Mouse (Mus musculus) forebrain, postnatal 0 days (tissue): ENCODE data around the gene Chrna3. TPM values are rescaled to one million over a fixed set of nuclear protein-coding genes. Genes with fewer than 3 reads are reported as not detected.

Experiments
- ATAC-seq: fragments of 200-750 bp; cut with Nextera tagmentation; 2 replicates; pipeline ENCODE4 v1.8.0; 2017; ENCODE audit warnings: mild to moderate bottlenecking, moderate library complexity
- DNase-seq: peaks from one replicate; pipeline ENCODE4 v3.0.0-alpha.2; 2015
- H3K27ac ChIP-seq: fragments of 300-500 bp; sonication (generic); 2 replicates; pipeline ENCODE4 v1.5.1; 2014; ENCODE audit warnings: low read depth, mild to moderate bottlenecking, antibody characterized with exemption, low read length, moderate library complexity, mixed read lengths
- H3K27me3 ChIP-seq: fragments of 300-500 bp; sonication (generic); 2 replicates; pipeline ENCODE4 v1.6.1; 2014; ENCODE audit warnings: mild to moderate bottlenecking, low read length, mixed read lengths; ENCODE audit not compliant: insufficient read depth
- H3K36me3 ChIP-seq: fragments of 300-500 bp; sonication (generic); 2 replicates; pipeline ENCODE4 v1.6.1; 2014; ENCODE audit warnings: mild to moderate bottlenecking, moderate library complexity; ENCODE audit not compliant: insufficient read depth
- H3K4me1 ChIP-seq: fragments of 300-500 bp; sonication (generic); 2 replicates; pipeline ENCODE4 v1.6.1; 2014; ENCODE audit warnings: antibody characterized with exemption; ENCODE audit not compliant: insufficient read depth
- H3K4me2 ChIP-seq: fragments of 300-500 bp; sonication (generic); 2 replicates; pipeline ENCODE4 v1.6.1; 2014; ENCODE audit warnings: low read depth, mild to moderate bottlenecking, moderate library complexity
- H3K4me3 ChIP-seq: fragments of 300-500 bp; sonication (generic); 2 replicates; pipeline ENCODE4 v1.5.1; 2014; ENCODE audit warnings: low read depth, low read length, mixed read lengths
- H3K9ac ChIP-seq: fragments of 300-500 bp; sonication (generic); 2 replicates; pipeline ENCODE4 v1.6.1; 2014; ENCODE audit warnings: mild to moderate bottlenecking
- H3K9me3 ChIP-seq: fragments of 300-500 bp; sonication (generic); 2 replicates; pipeline ENCODE4 v1.6.1; 2016; ENCODE audit warnings: low read length
- CTCF ChIP-seq: sonication (generic); IDR thresholded peaks from 2 replicates; pipeline ENCODE4 v1.5.1; 2016; ENCODE audit warnings: antibody characterized with exemption, control low read depth, low read depth
- WGBS: fragments of 180-500 bp; shearing (Covaris S2); extraction: QIAGEN DNeasy Blood & Tissue Kit; methylation state at CpG from one replicate; pipeline ENCODE4 v1.1.7; 2014; 5-methylcytosine and 5-hydroxymethylcytosine counted together
- polyA plus RNA-seq: library from polyadenylated mRNA; unstranded; fragments of >200 nt; fragmentation: Nextera tagmentation; extraction: Ambion mirVana; gene quantifications from 2 replicates; pipeline ENCODE4 v1.2.1, GENCODE M21; 2015
- total RNA-seq: library from RNA; depleted of rRNA; stranded (reverse); fragments of >200 nt; gene quantifications from 2 replicates; pipeline ENCODE4 v1.2.3, GENCODE M21; 2014

The Chrna3 gene
- total and polyA plus RNA-seq, 2 experiments from 2014 or later = 3.0 to 9.0 TPM

DNA sequence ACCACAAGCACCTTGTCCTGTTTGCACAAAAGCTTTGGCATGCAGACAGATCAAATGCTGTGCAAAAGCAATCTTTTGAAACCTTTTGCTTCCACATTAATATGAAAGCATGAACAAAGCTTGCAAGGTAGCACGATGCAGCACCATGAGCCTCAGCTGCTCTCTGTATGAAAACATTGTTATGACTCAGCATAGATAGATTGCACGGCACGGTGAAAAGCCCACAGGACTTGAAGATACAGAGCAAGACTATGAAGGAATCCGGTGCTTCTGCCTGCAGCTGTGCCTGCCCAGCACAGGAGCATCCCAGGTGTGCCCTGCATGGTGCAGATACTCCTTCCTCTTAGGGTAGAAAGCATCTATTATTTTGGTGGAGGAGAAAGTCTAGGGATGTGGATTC, 22.8 kb downstream of the Chrna3 start:
- no peak overlapping the region for H3K4me3 ChIP-seq
- 60% methylated on average over 4 of the region's 4 CpGs for WGBS
- TF ChIP-seq CTCF = no peak
- H3K36me3 ChIP-seq = no peaks in the 10 kb centered on the region
- H3K27me3 ChIP-seq = no peaks in the 10 kb centered on the region
- H3K27ac ChIP-seq = no peak overlapping the region
- DNase-seq (no peak), ATAC-seq (no peak)
- H3K4me2 ChIP-seq = no peak overlapping the region
- no peak overlapping the region for H3K9ac ChIP-seq
- no peaks in the 10 kb centered on the region for H3K4me1 ChIP-seq
- no peaks in the 10 kb centered on the region for H3K9me3 ChIP-seq

DNA sequence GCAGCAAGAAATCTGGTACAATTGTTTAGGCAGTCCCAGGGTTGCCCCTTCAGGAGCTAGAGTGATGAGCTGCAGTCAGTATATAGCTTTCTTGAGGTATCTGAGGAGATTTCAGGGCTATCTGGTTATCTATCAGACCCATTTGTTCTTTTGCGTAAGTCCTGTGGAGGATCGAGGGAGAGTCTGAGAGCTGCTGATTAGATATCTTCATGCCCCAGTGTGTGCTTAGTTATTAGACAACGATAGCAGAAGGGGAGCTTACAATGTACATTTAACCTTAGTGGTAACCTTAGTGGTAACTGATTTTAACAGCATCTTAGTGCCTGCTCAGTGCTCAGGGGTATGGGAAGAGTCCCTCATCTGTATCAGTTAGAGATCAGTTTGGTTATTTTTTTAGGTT, 30.7 kb downstream of the Chrna3 start:
- H3K36me3 ChIP-seq = no peaks in the 10 kb centered on the region
- no peaks in the 10 kb centered on the region for H3K27me3 ChIP-seq
- no peak overlapping the region for H3K4me3 ChIP-seq
- no peak overlapping the region for H3K4me2 ChIP-seq
- no peaks in the 10 kb centered on the region for H3K4me1 ChIP-seq
- DNase-seq (no peak), ATAC-seq (no peak)
- no peak for TF ChIP-seq CTCF
- H3K9ac ChIP-seq = no peak overlapping the region
- no peak overlapping the region for H3K27ac ChIP-seq
- H3K9me3 ChIP-seq = no peaks in the 10 kb centered on the region
- 95% methylated on average over 3 of the region's 3 CpGs for WGBS

DNA sequence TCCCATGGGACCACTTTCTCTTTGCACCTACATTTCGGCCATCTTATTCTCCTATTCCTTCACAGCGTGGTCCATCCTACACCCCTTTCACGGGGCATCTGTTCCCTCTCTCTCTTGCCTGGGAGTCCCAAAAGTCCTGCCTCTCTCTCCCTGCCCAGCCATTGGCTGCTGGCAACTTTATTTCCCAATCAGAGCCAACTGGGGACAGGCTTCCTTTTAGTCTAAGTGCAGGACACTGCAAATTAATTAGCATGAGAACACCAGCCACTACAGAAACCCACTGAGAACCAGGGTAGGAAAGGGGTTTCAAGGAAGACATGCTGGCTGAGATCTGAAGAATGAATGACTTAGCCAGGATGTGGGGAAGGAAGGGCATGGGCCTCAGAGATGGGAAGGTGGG, 32.0 kb downstream of the Chrna3 start:
- no peaks in the 10 kb centered on the region for H3K4me1 ChIP-seq
- ATAC-seq (no peak), DNase-seq (no peak)
- H3K36me3 ChIP-seq = no peaks in the 10 kb centered on the region
- 42% methylated on average over 3 of the region's 3 CpGs for WGBS
- no peaks in the 10 kb centered on the region for H3K27me3 ChIP-seq
- H3K9me3 ChIP-seq = no peaks in the 10 kb centered on the region
- H3K4me3 ChIP-seq = no peak overlapping the region
- no peak overlapping the region for H3K27ac ChIP-seq
- H3K4me2 ChIP-seq = no peak overlapping the region
- no peak for TF ChIP-seq CTCF
- H3K9ac ChIP-seq = no peak overlapping the region

DNA sequence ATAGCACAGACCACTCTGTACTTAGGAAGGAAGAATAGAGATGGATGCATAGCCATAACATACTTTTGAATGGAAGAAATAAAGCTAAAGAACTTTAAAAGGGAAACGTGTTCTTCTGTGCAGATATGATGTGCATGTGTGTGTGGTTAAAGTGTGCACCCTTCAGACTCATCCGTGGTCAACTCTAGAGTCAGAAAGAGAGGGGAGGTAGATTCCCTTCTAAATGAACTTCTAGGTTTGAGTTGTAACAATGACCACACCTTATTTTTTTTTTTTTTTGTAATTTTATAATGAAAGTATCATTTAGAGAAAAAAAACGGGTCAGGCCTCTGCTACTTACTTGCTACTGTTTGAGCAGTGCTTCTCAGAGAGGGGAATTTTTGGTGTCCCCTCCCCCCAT, 36.0 kb downstream of the Chrna3 start:
- ATAC-seq (no peak), DNase-seq (no peak)
- H3K27me3 ChIP-seq = no peaks in the 10 kb centered on the region
- no peak overlapping the region for H3K4me2 ChIP-seq
- WGBS = 83% methylated on average over 3 of the region's 3 CpGs
- H3K9ac ChIP-seq = no peak overlapping the region
- TF ChIP-seq CTCF = no peak
- no peaks in the 10 kb centered on the region for H3K9me3 ChIP-seq
- H3K27ac ChIP-seq = no peak overlapping the region
- H3K4me1 ChIP-seq = no peaks in the 10 kb centered on the region
- no peaks in the 10 kb centered on the region for H3K36me3 ChIP-seq
- no peak overlapping the region for H3K4me3 ChIP-seq

DNA sequence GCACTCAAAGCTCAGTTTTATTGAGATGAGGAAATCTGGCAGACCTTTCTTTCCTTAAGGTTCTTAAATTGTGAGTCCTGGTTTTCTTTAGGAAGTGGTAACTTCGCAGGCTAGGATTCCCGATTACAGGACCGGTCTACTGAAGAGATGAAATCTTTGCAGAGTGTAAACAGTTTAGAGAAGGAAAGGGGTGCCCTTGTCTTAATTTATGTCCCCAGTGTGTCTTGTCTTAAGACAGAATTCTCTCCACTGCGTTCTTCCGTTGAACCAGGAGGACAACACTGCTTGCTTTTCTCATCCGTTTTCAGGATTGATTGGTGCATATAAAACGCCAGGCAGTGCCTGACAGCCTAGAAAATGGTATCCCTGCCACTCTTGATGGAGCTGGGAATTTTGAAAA, 44.0 kb downstream of the Chrna3 start:
- WGBS = 7% methylated on average over 7 of the region's 7 CpGs
- peak overlapping the region; percentile 81 for H3K4me2 ChIP-seq
- no peak for TF ChIP-seq CTCF
- H3K4me1 ChIP-seq = no peaks in the 10 kb centered on the region; the same call in 1 of the 2 replicates
- ATAC-seq (no peak), DNase-seq (peak; percentile 15)
- no peaks in the 10 kb centered on the region for H3K36me3 ChIP-seq
- no peaks in the 10 kb centered on the region for H3K9me3 ChIP-seq
- peak overlapping the region; percentile 52 for H3K4me3 ChIP-seq
- no peak overlapping the region for H3K9ac ChIP-seq
- no peak overlapping the region for H3K27ac ChIP-seq
- H3K27me3 ChIP-seq = peaks cover 8% of the 10 kb centered on the region; the same call in 1 of the 2 replicates

DNA sequence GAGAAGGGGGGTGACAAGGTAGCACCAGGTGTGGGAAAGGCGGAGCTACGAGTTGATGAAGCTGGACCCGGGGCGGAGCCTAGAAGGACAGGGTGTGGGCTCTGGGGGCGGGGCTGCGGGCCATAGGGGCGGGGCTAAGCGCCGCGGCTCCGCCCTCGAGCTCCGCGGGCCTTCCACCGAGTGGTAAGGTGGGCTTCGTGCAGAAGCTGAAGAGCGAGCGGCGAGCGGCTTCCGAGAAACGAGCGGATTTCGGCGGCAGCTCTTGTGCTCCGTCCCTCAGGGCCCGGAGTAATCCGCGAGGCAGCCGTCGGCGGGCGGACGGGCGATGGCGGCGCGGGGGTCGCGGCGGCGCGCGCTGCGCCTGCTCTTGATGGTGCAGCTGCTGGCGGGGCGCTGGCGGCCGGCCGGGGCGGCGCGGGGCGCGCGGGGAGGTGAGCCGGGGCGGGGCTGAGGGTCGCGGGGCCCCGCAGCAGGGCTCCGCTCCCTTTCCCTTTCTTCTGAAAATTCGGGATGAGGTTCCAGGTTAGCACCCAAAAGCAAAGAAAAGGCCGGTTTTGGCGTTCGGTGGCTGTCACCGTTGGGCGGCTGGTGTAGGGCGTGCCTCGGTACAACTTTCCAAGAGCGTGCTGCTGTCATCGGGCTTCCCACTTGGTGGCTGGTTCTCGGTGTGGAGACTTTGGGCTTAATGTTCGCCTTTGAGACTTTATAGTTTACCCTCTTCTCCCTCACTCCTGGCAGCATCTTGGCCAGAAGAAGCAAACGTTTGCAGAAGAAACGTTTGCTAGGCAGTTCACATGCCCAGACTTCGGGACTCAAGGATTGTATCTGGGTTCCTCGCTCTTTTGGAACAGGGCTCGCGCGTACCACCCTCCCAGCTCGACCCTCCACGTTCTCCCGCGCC, 44.8 kb downstream of the Chrna3 start:
- no peak overlapping the region for H3K27ac ChIP-seq

DNA sequence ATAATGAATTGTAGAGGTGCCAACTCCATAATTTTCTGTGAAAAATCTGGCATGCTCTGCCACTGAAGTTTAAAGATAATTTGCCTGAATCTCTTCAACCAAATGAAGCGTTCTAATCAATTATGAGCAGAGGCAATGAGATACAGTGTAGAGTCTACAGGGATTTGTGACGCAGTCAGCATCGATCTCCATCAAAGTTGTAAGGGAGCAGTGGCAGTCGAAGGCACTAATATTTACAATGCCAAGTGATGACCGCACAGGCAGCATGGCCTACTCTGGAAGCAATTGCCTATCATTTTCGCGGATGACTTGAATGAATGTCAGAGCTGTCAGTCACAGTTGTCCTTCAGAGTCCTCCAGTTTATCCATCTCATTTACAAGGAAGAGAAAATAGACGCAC, 45.7 kb downstream of the Chrna3 start, which contains the start of gene Chrna5:
Chrna5 (plus strand) TSS at position 207 of the 400 bp plus-strand sequence.
- no peak for TF ChIP-seq CTCF
- Histone ChIP-seq H3K4me3 (peak within 1 kb of the TSS; percentile 52), H3K36me3 (no peaks in the 10 kb centered on the region), H3K27me3 (peaks cover 8% of the 10 kb centered on the region; the same call in 1 of the 2 replicates), H3K27ac (no peak within 1 kb of the TSS), H3K9ac (peak within 1 kb of the TSS; percentile 57), H3K4me2 (peak within 1 kb of the TSS; percentile 81), H3K9me3 (no peaks in the 10 kb centered on the region), H3K4me1 (no peaks in the 10 kb centered on the region; the same call in 1 of the 2 replicates)
- 57% methylated on average over 8 of the region's 8 CpGs for WGBS
- ATAC-seq (no peak), DNase-seq (peak; percentile 18)

More for the DNA sequence above, 44.8 kb downstream of the Chrna3 start:
- ATAC-seq (peak; percentile 83), DNase-seq (peak; percentile 51)
- under 1% methylated on average over 84 of the region's 85 CpGs for WGBS
- H3K9me3 ChIP-seq = no peaks in the 10 kb centered on the region
- no peaks in the 10 kb centered on the region; the same call in 1 of the 2 replicates for H3K4me1 ChIP-seq
- H3K27me3 ChIP-seq = peaks cover 8% of the 10 kb centered on the region; the same call in 1 of the 2 replicates
- peak overlapping the region; percentile 81 for H3K4me2 ChIP-seq
- H3K9ac ChIP-seq = peak overlapping the region; percentile 57
- no peak for TF ChIP-seq CTCF
- H3K36me3 ChIP-seq = no peaks in the 10 kb centered on the region
- H3K4me3 ChIP-seq = peak overlapping the region; percentile 52
